Mouse (Mus musculus): ENCODE data around the gene Grip2.

The Grip2 gene

GRCm38 (mm10) chr6:91719042-91719747 lies 107.9 kb downstream of the Grip2 start:
- ChIA-PET POLR2A (interaction anchor here in 3 of 4 experiments (0.6 to 16.2 kb wide), 21 partner anchors 7 to 945 kb away, joined by 3 to 249 read pairs (median 4); partner anchors contain the start of gene Slc6a6 (in 2 of the 3)), CTCF (interaction anchor here in 2 of 4 experiments (1.1 to 1.7 kb wide), 2 partner anchors 13 to 22 kb away, joined by 5 to 6 read pairs; no protein-coding TSS in a partner anchor)

- ChIA-PET POLR2A (interaction anchor here in 3 of 4 experiments (0.8 to 16.2 kb wide), 13 partner anchors 8 to 103 kb away, joined by 3 to 249 read pairs (median 9); partner anchors contain the start of gene Slc6a6 (in 1 of the 3)), CTCF (no interaction called here)
These were observed 108.4 kb downstream of the Grip2 start for GRCm38 (mm10) chr6:91718603-91719002.

DNA sequence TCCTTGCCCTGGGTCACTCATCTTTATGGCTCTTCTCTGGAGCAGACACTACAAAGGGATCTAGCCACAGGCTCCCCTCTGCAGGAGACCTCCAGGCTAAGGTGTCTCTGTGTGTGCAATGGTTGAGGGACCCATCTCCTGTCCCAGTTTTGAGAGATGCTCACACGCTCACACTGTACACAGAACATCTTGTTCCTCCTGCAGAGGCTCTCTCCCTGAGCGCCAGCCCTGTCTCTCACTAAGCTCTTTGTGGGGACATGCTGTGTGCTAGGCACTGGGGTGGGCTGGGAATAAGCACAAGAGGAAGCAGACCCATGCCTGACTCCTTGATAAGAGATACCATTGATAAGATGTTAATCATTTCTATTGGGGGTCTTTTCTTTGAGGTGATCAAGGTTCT lies 109.0 kb downstream of the Grip2 start:
- POLR2A ChIA-PET: interaction anchor here in 3 of 4 experiments (0.8 to 16.2 kb wide), 9 partner anchors 8 to 58 kb away, joined by 3 to 249 read pairs (median 13); partner anchors contain the start of gene Slc6a6 (in 1 of the 3)
- CTCF ChIA-PET: no interaction called here

DNA sequence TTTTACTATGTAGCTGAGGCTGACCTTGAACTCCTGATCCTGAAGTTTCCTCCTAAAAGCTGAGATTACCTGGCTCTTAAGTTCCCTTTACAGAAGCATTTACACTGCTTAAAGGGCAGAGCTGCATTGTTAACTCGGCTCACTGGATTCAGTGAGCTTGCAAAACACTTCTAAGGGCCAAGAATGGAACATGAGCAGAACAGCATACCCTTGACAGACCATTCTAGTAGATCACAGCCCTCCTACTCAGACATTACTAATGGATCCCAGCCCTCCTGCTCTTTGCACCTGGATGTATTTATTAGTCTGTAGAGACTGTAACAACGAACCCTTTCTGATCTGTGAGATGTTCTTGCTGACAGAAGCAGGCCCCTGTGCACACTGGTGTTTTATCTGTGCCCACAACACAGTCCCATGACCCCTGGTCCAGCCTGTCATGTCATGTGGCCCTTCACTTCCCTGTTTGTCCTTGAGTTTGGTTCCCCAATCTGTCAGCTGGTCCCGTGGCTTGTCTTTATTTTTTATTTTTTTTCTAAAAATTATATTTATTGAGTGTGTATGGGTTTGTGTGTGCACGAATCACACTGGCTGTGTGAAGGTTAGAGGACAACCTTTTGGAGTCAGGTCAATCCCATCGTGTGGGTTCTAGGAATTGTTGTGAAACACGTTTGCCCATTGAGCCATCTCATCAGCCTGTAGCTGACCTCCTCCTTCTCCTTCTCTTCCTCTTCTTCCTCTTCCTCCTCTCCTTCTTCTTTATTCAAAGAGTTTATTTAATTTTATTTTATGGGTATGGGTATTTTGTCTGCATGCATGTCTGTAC lies 110.9 kb downstream of the Grip2 start:
- ChIA-PET CTCF (interaction anchor here in 1 of 4 experiments (1.1 kb wide), 1 partner anchor 9 kb away, joined by 3 read pairs; no protein-coding TSS in a partner anchor), POLR2A (interaction anchor here in 3 of 4 experiments (0.6 to 16.2 kb wide), 14 partner anchors 9 to 203 kb away, joined by 3 to 249 read pairs (median 4); partner anchors contain the start of gene Slc6a6 (in 2 of the 3))

GRCm38 (mm10) chr6:91715023-91715422 lies 112.0 kb downstream of the Grip2 start:
- POLR2A ChIA-PET: interaction anchor here in 2 of 4 experiments (0.9 to 16.2 kb wide), 5 partner anchors 8 to 188 kb away, joined by 3 to 249 read pairs (median 28); partner anchors contain the start of gene Slc6a6 (in 2 of the 2)
- CTCF ChIA-PET: interaction anchor here in 1 of 4 experiments (0.6 kb wide), 1 partner anchor 30 kb away, joined by 3 read pairs; no protein-coding TSS in a partner anchor

DNA sequence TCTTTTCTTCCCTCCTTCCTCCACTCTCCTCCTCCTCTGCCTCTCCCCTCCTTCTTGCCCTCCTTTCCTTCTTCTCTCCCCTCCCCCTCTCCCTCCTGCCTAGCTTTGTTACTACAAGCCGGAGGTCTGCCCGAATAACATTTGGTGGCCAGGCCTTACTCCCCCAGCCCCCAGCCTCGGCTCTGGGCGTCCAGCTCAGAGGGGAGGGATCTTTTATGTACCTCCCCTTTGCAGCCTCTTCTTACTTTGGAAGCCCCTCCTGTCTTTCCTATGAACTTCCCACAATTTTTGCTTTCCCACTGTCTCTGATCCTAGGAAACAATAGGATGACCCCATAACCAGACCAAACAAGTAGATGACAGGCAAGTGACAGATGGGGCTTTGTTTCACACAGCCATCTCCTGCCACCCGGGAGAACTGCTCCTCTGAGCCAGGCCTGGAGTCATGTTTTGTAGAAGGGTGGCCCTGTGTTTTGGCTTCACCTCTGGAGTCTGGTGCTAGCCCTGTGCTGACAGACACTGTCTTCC lies 113.6 kb downstream of the Grip2 start:
- ChIA-PET POLR2A (interaction anchor here in 3 of 4 experiments (0.6 to 17.1 kb wide), 29 partner anchors 4 to 302 kb away, joined by 3 to 249 read pairs (median 3); partner anchors contain the start of genes Slc6a6 (in 2 of the 3), Chchd4 (in 1 of the 3) and Tmem43 (in 1 of the 3)), CTCF (interaction anchor here in 2 of 4 experiments (0.6 to 1.6 kb wide), 6 partner anchors 27 to 367 kb away, joined by 3 to 5 read pairs (median 3); no protein-coding TSS in a partner anchor)

GRCm38 (mm10) chr6:91712855-91713331 lies 114.2 kb downstream of the Grip2 start:
- ChIA-PET CTCF (interaction anchor here in 2 of 4 experiments (0.5 to 1.6 kb wide), 7 partner anchors 9 to 367 kb away, joined by 3 to 5 read pairs (median 3); no protein-coding TSS in a partner anchor), POLR2A (interaction anchor here in 3 of 4 experiments (0.6 to 17.1 kb wide), 29 partner anchors 4 to 301 kb away, joined by 3 to 249 read pairs (median 3); partner anchors contain the start of genes Slc6a6 (in 2 of the 3), Chchd4 (in 1 of the 3) and Tmem43 (in 1 of the 3))

DNA sequence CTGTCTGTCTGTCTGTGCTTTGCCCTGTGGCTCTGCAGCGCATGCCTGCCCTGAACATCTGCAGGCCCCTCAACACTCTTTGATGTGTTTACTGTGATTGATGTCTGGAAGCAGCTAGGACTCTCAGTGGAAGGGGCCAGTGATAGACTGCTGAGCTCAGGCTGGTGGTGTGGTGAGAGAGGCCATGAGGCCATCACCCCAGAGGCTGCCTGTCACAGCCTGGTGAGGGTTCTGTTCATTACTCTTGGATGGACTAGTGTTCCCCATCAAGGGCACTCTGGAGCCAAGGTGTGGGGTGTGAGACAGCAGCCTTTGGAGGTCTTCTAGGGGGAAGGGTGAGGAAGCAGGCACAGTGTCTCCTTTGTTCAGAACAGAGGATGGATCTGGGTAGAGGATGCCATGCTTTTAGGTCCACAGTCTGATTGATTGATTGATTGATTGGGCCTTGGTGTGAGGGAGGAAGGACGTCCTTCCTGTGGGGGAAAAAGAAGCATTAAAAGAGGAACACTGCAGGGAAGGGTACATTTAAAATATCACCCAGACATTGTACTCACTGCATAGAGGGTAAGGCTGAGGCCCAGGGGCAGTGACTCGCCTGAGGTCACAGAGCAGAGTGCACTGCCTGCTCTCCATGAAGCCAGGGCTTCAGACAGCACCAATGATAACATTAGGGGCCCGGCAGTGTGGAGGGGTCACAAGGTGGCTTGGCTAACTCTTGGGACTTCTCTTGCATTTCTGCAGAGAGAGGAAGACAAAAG lies 114.8 kb downstream of the Grip2 start:
- POLR2A ChIA-PET: interaction anchor here in 3 of 4 experiments (0.6 to 17.1 kb wide), 29 partner anchors 5 to 1179 kb away, joined by 3 to 249 read pairs (median 5); partner anchors contain the start of gene Slc6a6 (in 2 of the 3)
- CTCF ChIA-PET: interaction anchor here in 2 of 4 experiments (0.5 to 1.0 kb wide), 4 partner anchors 8 to 185 kb away, joined by 3 read pairs; no protein-coding TSS in a partner anchor
